Mouse (Mus musculus) right cerebral cortex, postnatal 10 days (tissue): ENCODE results near the gene Hs3st2.
"Not testable (repeated sequence)": the region's sequence is repeated elsewhere in the genome, so short reads cannot be mapped to it uniquely, and the experiment has no call there.

ENCODE experiments used
- DNase-seq, 2 experiments: peaks; one replicate each; pipeline ENCODE4 v3.0.0; 2021; ENCODE audit warnings: low spot score in 2 of 2

Gene Hs3st2

GRCm38 (mm10) chr7:121391225-121391983, at the start of gene Hs3st2:
TSS of gene Hs3st2 (plus strand) at chr7:121391859.
- DNase-seq: peak; percentile 67 to 73

GRCm38 (mm10) chr7:121348284-121348963, 43.2 kb upstream of the Hs3st2 start:
- no peak for DNase-seq

GRCm38 (mm10) chr7:121351688-121352087, 40.0 kb upstream of the Hs3st2 start:
- no peak for DNase-seq

- not testable (repeated sequence) for DNase-seq
These were observed 30.2 kb upstream of the Hs3st2 start for GRCm38 (mm10) chr7:121361448-121361847.

- no peak for DNase-seq
These were observed 26.1 kb upstream of the Hs3st2 start for GRCm38 (mm10) chr7:121365584-121365983.

- no peak for DNase-seq
These were observed 24.5 kb upstream of the Hs3st2 start for GRCm38 (mm10) chr7:121367185-121367584.

GRCm38 (mm10) chr7:121371990-121372389, 19.7 kb upstream of the Hs3st2 start:
- DNase-seq: no peak

GRCm38 (mm10) chr7:121375456-121375855, 16.2 kb upstream of the Hs3st2 start:
- DNase-seq: peak in 1 of 2 experiments; percentile 48

GRCm38 (mm10) chr7:121378942-121379341, 12.7 kb upstream of the Hs3st2 start:
- no peak for DNase-seq

GRCm38 (mm10) chr7:121391984-121392739, 503 bp downstream of the Hs3st2 start:
- DNase-seq: peak; percentile 75 to 79

GRCm38 (mm10) chr7:121392740-121392993, 1.0 kb downstream of the Hs3st2 start:
- DNase-seq: no peak

- DNase-seq: peak; percentile 47 to 70
These were observed 2.2 kb downstream of the Hs3st2 start for GRCm38 (mm10) chr7:121393884-121394283.

GRCm38 (mm10) chr7:121394875-121395274, 3.2 kb downstream of the Hs3st2 start:
- no peak for DNase-seq

- DNase-seq: peak in 1 of 2 experiments; percentile 35
These were observed 19.3 kb downstream of the Hs3st2 start for GRCm38 (mm10) chr7:121410716-121411506.

GRCm38 (mm10) chr7:121411507-121411898, 19.8 kb downstream of the Hs3st2 start:
- DNase-seq: no peak

- no peak for DNase-seq
These were observed 45.2 kb downstream of the Hs3st2 start for GRCm38 (mm10) chr7:121436884-121437283.

GRCm38 (mm10) chr7:121441186-121441585, 49.5 kb downstream of the Hs3st2 start:
- no peak for DNase-seq

GRCm38 (mm10) chr7:121444336-121444735, 52.7 kb downstream of the Hs3st2 start:
- no peak for DNase-seq

GRCm38 (mm10) chr7:121446281-121446680, 54.6 kb downstream of the Hs3st2 start:
- DNase-seq: no peak

GRCm38 (mm10) chr7:121450951-121451843, 59.5 kb downstream of the Hs3st2 start:
- no peak for DNase-seq

GRCm38 (mm10) chr7:121456716-121457115, 65.1 kb downstream of the Hs3st2 start:
- no peak for DNase-seq
